Mouse (Mus musculus) heart, postnatal 0 days (tissue): Measurements from ENCODE around the gene Ccna2. TPM values are rescaled to one million over a fixed set of nuclear protein-coding genes. Genes with fewer than 3 reads are reported as not detected.
A peak's percentile ranks its signal among the peaks of the same experiment; 100 is the strongest.

Experiments
- ATAC-seq: fragments of 200-750 bp; cut with Nextera tagmentation; 2 replicates; pipeline ENCODE4 v1.8.0; 2017; ENCODE audit warnings: low read depth, moderate number of reproducible peaks, moderate library complexity; ENCODE audit not compliant: insufficient read depth
- DNase-seq: peaks from one replicate; pipeline ENCODE4 v3.0.0-alpha.2; 2016; ENCODE audit warnings: low spot score
- H3K27ac ChIP-seq: fragments of 300-500 bp; sonication (generic); 2 replicates; pipeline ENCODE4 v1.5.1; 2014; ENCODE audit warnings: low read depth, mild to moderate bottlenecking
- H3K27me3 ChIP-seq: fragments of 300-500 bp; sonication (generic); 2 replicates; pipeline ENCODE4 v1.6.1; 2014; ENCODE audit warnings: low read length, mixed read lengths; ENCODE audit not compliant: control insufficient read depth, insufficient read depth
- H3K36me3 ChIP-seq: fragments of 300-500 bp; sonication (generic); replicated peaks from 2 replicates; pipeline ENCODE4 v1.6.1; 2014; ENCODE audit warnings: low read length, mixed read lengths; ENCODE audit not compliant: control insufficient read depth, insufficient read depth
- H3K4me1 ChIP-seq: fragments of 300-500 bp; sonication (generic); 2 replicates; pipeline ENCODE4 v1.6.1; 2014; ENCODE audit warnings: antibody characterized with exemption; ENCODE audit not compliant: control insufficient read depth, insufficient read depth
- H3K4me2 ChIP-seq: fragments of 300-500 bp; sonication (generic); 2 replicates; pipeline ENCODE4 v1.6.1; 2014; ENCODE audit warnings: low read depth, mild to moderate bottlenecking, low read length, moderate library complexity
- H3K4me3 ChIP-seq: fragments of 300-500 bp; sonication (generic); 2 replicates; pipeline ENCODE4 v1.5.1; 2014; ENCODE audit warnings: low read depth, low read length
- H3K9ac ChIP-seq: fragments of 300-500 bp; sonication (generic); replicated peaks from 2 replicates; pipeline ENCODE4 v1.6.1; 2014; ENCODE audit warnings: low read depth, low read length, mixed read lengths
- H3K9me3 ChIP-seq: fragments of 300-500 bp; sonication (generic); replicated peaks from 2 replicates; pipeline ENCODE4 v1.6.1; 2016; ENCODE audit warnings: low read length; ENCODE audit not compliant: control insufficient read depth
- CTCF ChIP-seq: IDR thresholded peaks from 2 replicates; pipeline ENCODE4 v1.5.1; 2016; ENCODE audit warnings: antibody characterized with exemption, control low read depth, low read depth
- EP300 ChIP-seq: IDR thresholded peaks from 2 replicates; pipeline ENCODE4 v1.6.1; 2016; ENCODE audit warnings: antibody characterized with exemption, low read depth
- WGBS: fragments of 180-500 bp; shearing (Covaris S2); extraction: QIAGEN DNeasy Blood & Tissue Kit; methylation state at CpG from one replicate; pipeline ENCODE4 v1.1.7; 2014; 5-methylcytosine and 5-hydroxymethylcytosine counted together
- polyA plus RNA-seq: library from polyadenylated mRNA; unstranded; fragments of >200 nt; fragmentation: Nextera tagmentation; extraction: Ambion mirVana; gene quantifications from 2 replicates; pipeline ENCODE4 v1.2.1, GENCODE M21; 2015
- total RNA-seq: library from RNA; depleted of rRNA; stranded (reverse); fragments of >200 nt; gene quantifications from 2 replicates; pipeline ENCODE4 v1.2.3, GENCODE M21; 2014; ENCODE audit warnings: low replicate concordance

Gene Ccna2
- total and polyA plus RNA-seq, 2 experiments from 2014 or later, result 44.0 to 172 TPM

DNA sequence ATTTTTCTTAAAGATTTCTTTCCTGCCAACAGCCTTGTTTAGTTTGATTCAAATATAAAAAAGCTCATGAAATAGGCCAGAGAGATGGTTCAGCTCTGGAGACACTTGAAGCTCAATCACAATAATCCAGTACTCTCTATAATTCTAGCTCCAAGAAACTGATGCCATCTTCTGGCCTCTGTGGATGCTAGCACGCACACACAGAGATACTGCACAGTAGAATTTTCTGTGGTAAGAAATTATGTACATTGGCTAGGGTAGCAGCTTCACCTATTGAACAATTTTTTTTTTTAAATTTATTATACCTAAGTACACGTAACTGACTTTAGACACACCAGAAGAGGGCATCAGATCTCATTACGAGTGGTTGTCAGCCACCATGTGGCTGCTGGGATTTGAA, 8.3 kb downstream of the Ccna2 start:
- Histone ChIP-seq H3K27ac (no peak overlapping the region), H3K4me2 (no peak overlapping the region), H3K9ac (no peak overlapping the region), H3K36me3 (peaks cover 80% of the 10 kb centered on the region), H3K4me1 (no peaks in the 10 kb centered on the region), H3K9me3 (no peaks in the 10 kb centered on the region), H3K4me3 (no peak overlapping the region), H3K27me3 (no peaks in the 10 kb centered on the region)
- ATAC-seq, result no peak
- DNase-seq, result no peak
- 94% methylated on average over 3 of the region's 3 CpGs for WGBS
- no peak for TF ChIP-seq EP300
- TF ChIP-seq CTCF, result no peak

DNA sequence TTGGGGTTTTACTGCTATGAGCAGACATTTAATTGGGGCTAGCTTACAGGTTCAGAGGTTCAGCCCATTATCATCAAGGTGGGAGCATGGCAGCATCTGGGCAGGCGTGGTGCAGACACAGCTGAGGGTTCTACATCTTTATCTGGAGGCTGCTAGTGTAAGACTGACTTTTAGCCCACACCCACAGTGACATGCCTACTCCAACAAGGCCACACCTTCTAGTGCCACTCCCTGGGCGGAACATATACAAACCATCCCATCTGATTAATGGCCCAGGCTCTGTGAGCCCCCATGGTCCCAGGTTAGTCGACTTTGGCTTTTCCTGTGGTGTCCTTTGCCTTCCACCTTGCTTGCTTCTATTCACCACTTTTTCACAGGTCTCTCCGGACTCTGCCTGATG, 12.3 kb downstream of the Ccna2 start:
- DNase-seq, result no peak
- no peak overlapping the region for H3K9ac ChIP-seq
- H3K27me3 ChIP-seq, result no peaks in the 10 kb centered on the region
- peaks cover 80% of the 10 kb centered on the region for H3K36me3 ChIP-seq
- no peak overlapping the region for H3K4me2 ChIP-seq
- no peak for TF ChIP-seq CTCF
- TF ChIP-seq EP300, result no peak
- no peak overlapping the region for H3K27ac ChIP-seq
- no peak overlapping the region for H3K4me3 ChIP-seq
- no peak for ATAC-seq
- no peaks in the 10 kb centered on the region for H3K9me3 ChIP-seq
- 82% methylated on average over 4 of the region's 4 CpGs for WGBS
- no peaks in the 10 kb centered on the region for H3K4me1 ChIP-seq

DNA sequence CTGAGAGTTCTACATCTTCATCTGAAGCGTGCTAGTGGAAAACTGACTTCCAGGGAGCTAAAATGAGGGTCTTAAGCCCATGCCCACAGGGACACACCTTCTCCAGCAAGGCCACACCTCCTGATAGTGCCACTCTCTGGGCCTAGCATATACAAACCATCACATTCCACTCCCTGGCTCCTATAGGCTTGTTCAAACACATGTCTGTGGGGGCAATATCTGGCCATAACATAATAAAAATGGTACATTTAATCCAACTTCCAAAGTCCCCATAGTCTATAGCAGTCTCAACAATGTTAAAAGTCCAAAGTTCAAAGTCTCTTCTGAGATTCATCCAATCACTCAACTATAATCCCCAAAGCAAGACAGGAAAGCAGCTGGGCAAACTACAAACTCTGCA, 14.3 kb downstream of the Ccna2 start:
- Histone ChIP-seq H3K27ac (no peak overlapping the region), H3K27me3 (no peaks in the 10 kb centered on the region), H3K9ac (no peak overlapping the region), H3K36me3 (peaks cover 64% of the 10 kb centered on the region), H3K4me2 (no peak overlapping the region), H3K4me3 (no peak overlapping the region), H3K4me1 (no peaks in the 10 kb centered on the region), H3K9me3 (no peaks in the 10 kb centered on the region)
- ATAC-seq, result no peak
- no peak for DNase-seq
- WGBS, result 90% methylated on average over 1 of the region's 1 CpGs
- TF ChIP-seq CTCF, result no peak
- no peak for TF ChIP-seq EP300

DNA sequence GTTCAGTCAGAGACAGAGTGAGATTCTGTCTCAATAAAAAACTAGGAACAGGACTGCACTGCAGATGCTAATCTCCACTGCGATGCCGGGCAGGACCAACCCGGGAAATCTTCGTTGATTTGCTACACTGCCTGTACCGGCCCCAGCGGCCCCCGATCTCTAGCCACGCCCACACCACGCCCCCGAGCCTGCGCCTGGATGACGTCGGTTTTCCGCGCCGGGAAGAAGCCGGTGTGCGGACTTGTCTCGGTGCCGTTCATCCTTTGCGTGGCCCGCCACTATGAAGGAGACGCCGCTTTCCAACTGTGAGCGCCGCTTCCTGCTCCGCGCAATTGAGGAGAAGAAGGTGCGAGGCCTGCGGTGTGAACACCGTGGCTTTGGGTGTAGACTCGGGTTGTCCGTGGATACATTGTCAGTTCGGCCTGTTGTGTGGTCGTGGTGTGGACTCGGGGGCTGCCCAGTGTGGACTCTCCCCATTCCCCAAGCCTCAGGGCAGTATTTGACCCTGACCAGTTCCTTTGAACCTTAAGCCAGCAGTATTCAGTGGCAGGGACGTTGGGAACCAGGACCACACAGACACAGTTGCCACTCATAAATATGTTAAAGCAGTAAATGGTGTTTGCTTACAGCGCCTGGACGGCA, 19.4 kb downstream of the Ccna2 start, which contains the start of gene Exosc9:
Exosc9 (plus strand) TSS at position 201 of the 642 bp plus-strand sequence.
- H3K4me3 ChIP-seq, result peak within 1 kb of the TSS; percentile 61
- no peaks in the 10 kb centered on the region for H3K27me3 ChIP-seq
- peaks cover 30% of the 10 kb centered on the region for H3K36me3 ChIP-seq
- peak within 1 kb of the TSS; percentile 78 for H3K4me2 ChIP-seq
- H3K4me1 ChIP-seq, result no peaks in the 10 kb centered on the region
- DNase-seq, result peak; percentile 79
- WGBS, result under 1% methylated on average over 39 of the region's 39 CpGs
- ATAC-seq, result peak; percentile 94
- TF ChIP-seq CTCF, result 0 out of 2 replicates have a peak, but pooled peaks have one; percentile 0
- no peak for TF ChIP-seq EP300
- H3K27ac ChIP-seq, result 0 out of 2 replicates have a peak within 1 kb of the TSS, but pooled peaks have one; percentile 5
- H3K9ac ChIP-seq, result peak within 1 kb of the TSS; percentile 58
- no peaks in the 10 kb centered on the region for H3K9me3 ChIP-seq

DNA sequence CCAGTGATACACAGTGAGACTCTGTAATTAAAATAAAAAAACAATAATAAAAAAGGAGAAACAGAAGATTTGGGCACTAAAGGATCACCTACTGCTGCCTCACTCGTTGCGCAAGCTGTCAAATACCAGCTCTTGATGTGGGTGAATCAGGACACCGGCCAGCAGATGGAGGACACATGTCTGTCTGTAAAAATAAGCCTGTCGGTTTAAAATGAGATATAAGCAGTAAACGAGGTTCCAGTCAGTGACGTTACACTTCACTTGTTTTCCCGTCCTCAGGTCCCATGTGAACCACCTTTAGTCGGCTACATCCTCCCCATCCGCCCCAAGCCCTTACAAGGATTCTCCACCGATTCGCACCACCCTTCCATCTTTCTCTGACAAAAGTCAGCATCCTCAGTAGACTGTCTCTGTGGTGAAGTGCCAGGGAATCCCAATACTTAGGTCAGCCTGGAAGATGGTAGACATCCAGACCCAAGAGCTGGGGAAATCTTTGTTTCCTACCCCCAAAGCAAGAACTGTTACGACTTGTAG, 20.0 kb downstream of the Ccna2 start:
- peak; percentile 41 for DNase-seq
- Histone ChIP-seq H3K4me3 (peak overlapping the region; percentile 61), H3K9ac (peak overlapping the region; percentile 58), H3K27ac (0 out of 2 replicates have a peak overlapping the region, but pooled peaks have one; percentile 5), H3K9me3 (no peaks in the 10 kb centered on the region), H3K4me2 (peak overlapping the region; percentile 78), H3K36me3 (peaks cover 24% of the 10 kb centered on the region), H3K27me3 (no peaks in the 10 kb centered on the region), H3K4me1 (no peaks in the 10 kb centered on the region)
- WGBS, result 22% methylated on average over 12 of the region's 12 CpGs
- peak; percentile 62 for ATAC-seq
- no peak for TF ChIP-seq CTCF
- no peak for TF ChIP-seq EP300
